Mouse (Mus musculus) ES-E14 (cell line): ENCODE data around the gene Dab1.

Experiments
- CHD2 ChIP-seq: IDR thresholded peaks from 2 replicates; pipeline ENCODE4 v1.6.1; 2014; ENCODE audit warnings: mild to moderate bottlenecking, low read depth, low read length, inconsistent platforms
- MAFK ChIP-seq: IDR thresholded peaks from 2 replicates; pipeline ENCODE4 v1.6.1; 2014; ENCODE audit warnings: mild to moderate bottlenecking, low read depth, low read length, inconsistent platforms; ENCODE audit not compliant: insufficient read depth
- ZC3H11A ChIP-seq: IDR thresholded peaks from 2 replicates; pipeline ENCODE4 v1.6.1; 2012; ENCODE audit warnings: low read depth, mild to moderate bottlenecking, inconsistent platforms, low read length, borderline replicate concordance
- ZNF384 ChIP-seq: IDR thresholded peaks from 2 replicates; pipeline ENCODE4 v1.6.1; 2012; ENCODE audit warnings: low read depth, low read length, inconsistent platforms

- TF ChIP-seq CHD2 (no peak), ZC3H11A (no peak), ZNF384 (no peak), MAFK (no peak)
Measured at GRCm38 (mm10) chr4:104217336-104217735, 598.2 kb downstream of the Dab1 start.
